Mouse (Mus musculus): ENCODE measurements around the gene Nacc1.

GRCm38 (mm10) chr8:84653092-84653631 is 34.5 kb downstream of the Nacc1 start:
- TF ChIP-seq CTCF (IDR thresholded peaks at IDR 0.05; ENCODE audit: borderline replicate concordance, insufficient read depth, low read length) (no peak), POLR2A (IDR thresholded peaks at IDR 0.05; ENCODE audit: low read depth, low read length) (no peak)

Data from embryonic fibroblast, embryonic 13.5 days (primary cell).